Mouse (Mus musculus): Measurements from ENCODE around the gene Mgp.

- TF ChIP-seq E2F4 (IDR thresholded peaks at IDR 0.05; ENCODE audit: insufficient read depth): no peak
- no peak for TF ChIP-seq POLR2A (IDR thresholded peaks at IDR 0.05; ENCODE audit: insufficient read length, low read depth)
- TF ChIP-seq MYOG (IDR thresholded peaks at IDR 0.05; ENCODE audit: control insufficient read depth in 1 of 3, insufficient read depth in 1 of 3, insufficient read length in 2 of 3, low read depth in 2 of 3): no peak
- no peak for TF ChIP-seq MYOD1 (IDR thresholded peaks at IDR 0.05; ENCODE audit: control insufficient read depth in 1 of 3, insufficient read length in 2 of 3, low read depth in 2 of 3)
- no peak for TF ChIP-seq POLR2AphosphoS2 (IDR thresholded peaks at IDR 0.05; ENCODE audit: insufficient read length, low read depth)
- no peak for TF ChIP-seq TCF12 (IDR thresholded peaks at IDR 0.05; ENCODE audit: insufficient read depth, poor library complexity, severe bottlenecking)
Measured at GRCm38 (mm10) chr6:136912751-136913265, 37.2 kb upstream of the Mgp start.

Measured in myocyte (in vitro differentiated cells).